Mouse (Mus musculus) urinary bladder, adult 2 months (tissue): Measurements from ENCODE around the gene Higd2a. TPM values are rescaled to one million over a fixed set of nuclear protein-coding genes. Genes with fewer than 3 reads are reported as not detected.
A peak's percentile ranks its signal among the peaks of the same experiment; 100 is the strongest.

ENCODE experiments used
- DNase-seq: peaks from one replicate; pipeline ENCODE4 v3.0.0; 2022; ENCODE audit warnings: low spot score
- polyA plus RNA-seq: library from polyadenylated mRNA; depleted of rRNA; stranded (reverse); fragments of >200 nt; gene quantifications from 2 replicates; pipeline ENCODE4 v1.2.3, GENCODE M21; 2012; rRNA removed

Higd2a gene
- polyA plus RNA-seq: 165 and 194 TPM in 2 replicates

- peak; percentile 81 for DNase-seq
Measured at GRCm38 (mm10) chr13:54589996-54590951, at the start of gene Higd2a, which contains the start of gene Nop16. TSS of gene Higd2a (plus strand) at chr13:54590207. TSS of gene Nop16 (minus strand) at chr13:54590090.

DNA sequence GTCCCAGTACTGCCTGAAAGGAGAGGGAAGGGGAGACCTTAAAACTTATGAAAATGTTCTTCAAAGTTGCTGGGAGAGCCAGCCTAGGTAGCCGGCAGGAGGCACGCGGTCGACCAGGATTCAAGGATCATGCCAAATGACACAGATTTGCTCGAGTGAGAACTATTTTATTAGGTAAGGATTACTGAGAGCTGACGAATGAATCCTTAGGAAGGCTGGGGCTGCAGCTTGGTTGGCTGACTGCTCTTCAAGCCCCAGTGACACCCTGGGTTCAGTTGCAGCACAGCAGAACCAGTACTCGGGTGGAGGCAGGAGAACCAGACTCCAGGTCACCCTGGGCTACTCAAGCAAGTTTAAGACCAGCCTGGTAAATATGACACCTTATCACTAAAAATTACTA is 42.0 kb upstream of the Higd2a start:
- DNase-seq: no peak

GRCm38 (mm10) chr13:54556176-54556575 is 33.8 kb upstream of the Higd2a start:
- DNase-seq: no peak

DNA sequence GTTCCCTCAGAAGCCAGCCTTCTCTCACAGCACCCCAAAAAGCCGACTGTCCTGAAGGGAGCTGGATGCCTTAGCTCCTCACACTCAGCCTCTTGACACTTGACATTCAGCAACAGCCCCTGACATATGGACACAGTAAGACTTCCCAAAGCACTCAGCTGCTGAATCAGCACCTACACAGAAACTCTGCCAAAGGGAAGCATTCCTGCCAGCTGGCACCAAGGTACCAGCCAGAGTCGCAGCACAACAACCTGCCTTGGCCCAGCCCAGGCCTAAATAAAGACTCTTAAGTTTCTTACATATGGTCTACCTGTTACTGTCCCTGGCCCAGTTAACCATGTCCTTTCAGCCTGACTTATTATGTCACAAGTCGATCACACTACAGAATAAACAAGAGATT is 33.2 kb upstream of the Higd2a start:
- no peak for DNase-seq

- DNase-seq: no peak
Measured at GRCm38 (mm10) chr13:54557652-54558051, 32.4 kb upstream of the Higd2a start.

DNA sequence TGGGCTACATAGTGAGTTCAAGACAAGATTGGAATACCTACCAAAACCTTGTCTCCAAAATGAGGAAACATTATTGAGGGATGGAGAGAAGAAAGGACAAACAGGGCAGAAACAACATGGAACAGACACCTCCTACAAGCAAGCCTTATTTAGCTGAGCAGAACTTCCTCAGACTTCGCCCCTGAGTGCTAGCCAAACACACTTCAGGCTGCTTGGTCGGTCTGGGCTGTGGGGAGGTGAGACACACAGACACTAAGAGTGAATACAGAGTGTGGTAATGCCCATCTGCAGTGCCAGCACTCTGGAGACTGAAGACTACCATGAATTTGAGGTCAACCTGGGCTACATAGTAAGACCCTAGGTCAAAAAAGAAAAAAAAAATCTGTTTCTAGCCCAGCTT is 30.4 kb upstream of the Higd2a start:
- DNase-seq: no peak

- no peak for DNase-seq
Measured at GRCm38 (mm10) chr13:54560608-54561007, 29.4 kb upstream of the Higd2a start.

DNA sequence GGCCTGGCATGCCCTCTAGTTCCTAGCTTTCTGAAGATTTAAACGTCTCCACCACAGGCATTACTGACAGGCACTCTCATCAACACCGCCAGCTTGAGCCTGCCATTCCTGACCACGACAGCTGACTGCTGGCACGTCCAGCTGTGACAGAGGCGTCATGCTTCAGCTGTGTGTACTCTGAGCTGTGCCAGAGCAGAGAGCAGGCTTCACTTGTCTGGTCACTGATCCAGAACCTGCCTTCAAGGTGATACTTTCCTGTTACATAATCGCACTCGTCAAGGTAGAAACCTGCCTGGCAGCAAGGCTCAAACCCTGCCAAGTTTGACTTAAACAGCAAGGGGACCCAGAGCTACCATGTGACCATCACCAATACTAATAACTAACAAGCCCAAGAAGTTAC is 27.4 kb upstream of the Higd2a start:
- DNase-seq: no peak

DNA sequence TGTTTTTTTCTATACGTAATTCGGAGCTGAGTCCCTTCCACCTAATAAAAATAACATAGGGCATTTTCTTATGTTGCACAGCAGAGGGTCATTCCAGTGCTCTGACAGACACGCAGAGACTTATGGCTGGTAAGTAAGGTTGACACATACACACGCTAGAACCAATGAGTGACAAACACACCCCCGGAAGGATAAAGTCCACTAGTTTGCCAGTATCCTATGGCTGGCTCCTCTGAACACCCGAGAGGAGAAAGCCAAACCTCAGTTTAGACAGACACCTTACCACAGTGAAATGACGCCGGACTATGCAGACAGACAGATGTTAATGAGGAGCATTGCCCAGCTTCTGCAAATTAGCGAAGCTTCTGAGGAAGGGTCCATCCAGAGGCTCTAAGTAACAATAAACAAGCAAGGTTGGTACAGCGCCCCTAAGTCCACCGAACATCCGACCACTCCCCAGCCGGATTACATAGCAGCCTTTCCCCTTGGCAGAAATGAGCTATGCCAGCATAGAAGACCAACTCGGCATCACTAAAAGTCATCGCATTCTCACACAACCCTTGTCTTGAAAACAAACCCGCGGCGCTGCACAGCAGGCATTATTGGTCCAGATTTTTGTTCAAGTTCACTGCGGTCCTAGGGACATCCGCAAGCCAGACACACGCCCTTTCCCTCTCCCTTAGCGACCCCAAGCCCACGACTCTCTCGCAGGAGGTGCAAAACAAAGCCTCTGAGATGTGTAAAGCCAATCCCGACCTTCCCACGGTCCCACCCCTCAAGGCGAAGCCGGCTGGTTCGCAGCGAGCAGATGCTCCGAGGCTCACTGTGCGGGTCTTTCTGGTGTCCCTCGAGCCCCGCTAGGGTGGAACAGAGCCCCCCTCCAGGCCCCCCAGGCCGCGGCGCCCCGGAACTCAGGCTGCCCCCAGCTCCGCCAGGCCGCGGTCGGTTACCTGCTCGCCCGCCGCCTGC is 25.5 kb upstream of the Higd2a start:
- DNase-seq: no peak

DNA sequence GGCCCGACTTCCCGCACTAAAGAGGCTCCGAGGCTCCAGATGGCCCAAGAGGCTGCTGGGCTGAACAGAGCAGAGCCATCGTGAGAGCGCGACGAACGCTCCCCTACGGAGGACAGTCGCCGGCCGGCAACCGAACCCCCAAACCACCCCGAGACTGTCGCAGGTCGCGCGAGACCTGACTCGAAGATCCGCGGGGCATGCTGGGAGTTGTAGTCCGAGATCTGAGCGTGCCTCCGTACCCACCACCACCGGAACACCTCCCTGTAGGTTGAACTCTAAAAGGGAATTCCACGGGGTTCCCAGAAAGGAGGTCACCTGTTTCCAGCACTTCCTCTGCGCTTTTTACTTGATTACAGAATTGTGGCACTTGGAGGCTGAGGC is 24.8 kb upstream of the Higd2a start, which contains the start of gene 4833439L19Rik:
4833439L19Rik (minus strand) TSS at position 235 of the 381 bp plus-strand sequence.
- DNase-seq: peak; percentile 88

- no peak for DNase-seq
Measured at GRCm38 (mm10) chr13:54565594-54566345, 24.2 kb upstream of the Higd2a start.

DNA sequence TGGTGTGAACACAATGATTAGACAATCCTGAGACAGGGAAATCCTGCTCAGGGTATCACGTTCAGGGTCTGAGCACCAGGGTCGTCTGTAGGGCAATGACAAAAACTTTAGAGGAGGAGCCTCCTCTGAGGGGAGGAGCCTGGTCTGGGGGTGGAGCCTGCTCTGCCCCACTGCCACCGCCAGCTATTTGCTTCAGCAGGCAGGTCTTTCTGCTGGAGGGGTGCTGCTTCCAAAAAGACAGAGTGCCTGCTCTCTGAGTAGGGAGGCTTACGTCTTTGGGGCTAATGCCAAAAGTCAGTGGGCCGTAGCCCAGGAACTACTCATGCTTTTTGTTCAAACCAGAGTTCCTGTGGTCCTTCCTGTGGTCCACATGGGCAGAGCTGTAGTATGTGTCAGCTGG is 21.6 kb upstream of the Higd2a start:
- no peak for DNase-seq

GRCm38 (mm10) chr13:54569282-54569681 is 20.7 kb upstream of the Higd2a start:
- DNase-seq: no peak

DNA sequence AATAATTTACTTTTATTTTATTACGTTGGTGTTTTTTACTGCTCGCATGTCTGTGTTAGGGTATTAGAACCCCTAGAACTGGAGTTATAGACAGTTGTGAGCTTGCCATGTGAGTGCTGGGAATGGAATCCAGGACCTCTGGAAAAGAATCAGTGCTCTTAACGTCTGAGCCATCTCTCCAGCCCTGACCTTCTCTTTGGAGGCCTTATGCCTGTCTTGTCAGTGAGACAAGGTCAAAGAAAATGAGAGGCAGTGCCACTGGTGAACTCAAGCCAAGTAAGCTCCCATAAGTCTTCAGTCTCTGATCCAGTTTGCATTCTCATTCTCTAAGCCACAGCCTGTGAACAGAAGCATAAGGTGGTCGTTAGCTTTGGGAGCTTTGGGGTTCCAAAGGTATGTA is 19.3 kb upstream of the Higd2a start:
- no peak for DNase-seq

GRCm38 (mm10) chr13:54571637-54572036 is 18.4 kb upstream of the Higd2a start:
- no peak for DNase-seq

- no peak for DNase-seq
Measured at GRCm38 (mm10) chr13:54572621-54573020, 17.4 kb upstream of the Higd2a start.

- DNase-seq: peak; percentile 75
Measured at GRCm38 (mm10) chr13:54574854-54575481, 15.0 kb upstream of the Higd2a start, which contains the start of gene Arl10. TSS of gene Arl10 (plus strand) at chr13:54575015.

DNA sequence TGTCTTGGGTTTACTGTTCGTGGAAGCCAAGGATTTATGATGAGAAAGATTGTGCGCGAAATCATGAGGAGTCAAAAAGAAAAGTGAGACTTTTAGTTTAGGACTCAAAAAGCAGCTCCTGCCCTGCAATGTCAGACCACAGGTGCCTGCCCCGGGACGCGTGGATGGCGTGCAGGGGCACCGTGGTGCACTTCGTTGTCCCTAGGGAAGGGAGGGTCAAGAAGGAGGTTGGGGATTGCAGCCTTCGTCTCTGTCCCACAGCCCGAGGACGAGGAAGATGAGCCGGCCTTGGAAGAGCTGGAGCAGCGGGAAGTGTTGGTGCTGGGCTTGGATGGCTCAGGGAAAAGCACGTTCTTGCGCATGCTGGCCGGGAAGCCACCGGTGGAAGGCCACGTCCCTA is 14.5 kb upstream of the Higd2a start:
- DNase-seq: no peak

GRCm38 (mm10) chr13:54577652-54578507 is 12.1 kb upstream of the Higd2a start:
- no peak for DNase-seq

DNA sequence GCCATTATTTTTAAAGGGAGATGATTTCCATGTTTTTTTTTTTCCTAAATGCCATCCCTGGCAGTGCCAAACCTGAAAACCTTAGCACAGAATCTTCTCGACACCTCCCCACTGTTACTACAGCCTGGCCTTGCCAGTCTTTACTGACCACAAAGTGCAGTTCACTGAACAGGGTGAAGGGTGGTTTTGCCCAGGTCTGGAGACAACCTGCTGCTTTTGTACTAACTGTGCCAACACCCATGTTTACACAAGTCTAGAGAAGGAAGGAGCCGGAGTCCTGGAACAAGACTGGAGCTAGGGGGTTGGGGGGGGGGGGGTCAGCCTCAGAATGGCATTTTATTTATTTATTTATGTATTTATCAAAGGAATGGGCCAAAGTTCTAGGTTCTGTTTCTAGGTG is 8.6 kb upstream of the Higd2a start:
- no peak for DNase-seq
